Mouse (Mus musculus): ENCODE data around the gene Aurkb. TPM values are rescaled to one million over a fixed set of nuclear protein-coding genes. Genes with fewer than 3 reads are reported as not detected.
A peak's percentile ranks its signal among the peaks of the same experiment; 100 is the strongest.

Gene Aurkb
- polyA plus RNA-seq, 2 experiments, result 109 to 124 TPM

- TF ChIP-seq POLR2A (IDR thresholded peaks at IDR 0.05; ENCODE audit: borderline replicate concordance, extremely low read depth, insufficient read depth, insufficient read length), result no peak
- H3K27me3 ChIP-seq (ENCODE audit: control insufficient read depth, insufficient read depth, low read length), result no peaks in the 10 kb centered on the region
- H3K4me2 ChIP-seq (replicated peaks; ENCODE audit: low read depth, low read length, severe bottlenecking), result peak overlapping the region; percentile 86
- peak overlapping the region; percentile 63 for H3K4me3 ChIP-seq (replicated peaks; ENCODE audit: low read length)
- no peak for ATAC-seq (ENCODE audit: low FRiP score, low read depth)
- peak overlapping the region; percentile 94 for H3K27ac ChIP-seq (replicated peaks; ENCODE audit: low read depth, low read length)
- 1% methylated on average over 13 of the region's 13 CpGs for whole genome bisulfite sequencing
- peaks cover 27% of the 10 kb centered on the region for H3K4me1 ChIP-seq (ENCODE audit: control insufficient read depth, insufficient read depth, low read length)
- DNase-seq (ENCODE audit: low spot score), result no peak
- H3K9ac ChIP-seq (ENCODE audit: low read depth, low read length, severe bottlenecking), result peak overlapping the region; percentile 80
- no peaks in the 10 kb centered on the region for H3K9me3 ChIP-seq (ENCODE audit: control insufficient read depth, low read length)
- H3K36me3 ChIP-seq (ENCODE audit: control insufficient read depth, insufficient read depth, low read length), result no peaks in the 10 kb centered on the region
Measured at GRCm38 (mm10) chr11:69070093-69070492, 24.6 kb downstream of the Aurkb start.

- Histone ChIP-seq H3K27ac (replicated peaks; ENCODE audit: low read depth, low read length) (peak within 1 kb of the TSS; percentile 94), H3K4me1 (ENCODE audit: control insufficient read depth, insufficient read depth, low read length) (peaks cover 27% of the 10 kb centered on the region), H3K36me3 (ENCODE audit: control insufficient read depth, insufficient read depth, low read length) (no peaks in the 10 kb centered on the region), H3K9ac (ENCODE audit: low read depth, low read length, severe bottlenecking) (peak within 1 kb of the TSS; percentile 80), H3K4me2 (replicated peaks; ENCODE audit: low read depth, low read length, severe bottlenecking) (peak within 1 kb of the TSS; percentile 86), H3K27me3 (ENCODE audit: control insufficient read depth, insufficient read depth, low read length) (no peaks in the 10 kb centered on the region), H3K4me3 (replicated peaks; ENCODE audit: low read length) (peak within 1 kb of the TSS; percentile 63), H3K9me3 (ENCODE audit: control insufficient read depth, low read length) (no peaks in the 10 kb centered on the region)
- no peak; the same call in 1 of the 2 replicates for TF ChIP-seq POLR2A (IDR thresholded peaks at IDR 0.05; ENCODE audit: borderline replicate concordance, extremely low read depth, insufficient read depth, insufficient read length)
- WGBS, result under 1% methylated on average over 34 of the region's 47 CpGs
- peak; percentile 89 for ATAC-seq (ENCODE audit: low FRiP score, low read depth)
- peak; percentile 97 for DNase-seq (ENCODE audit: low spot score)
Measured at GRCm38 (mm10) chr11:69070590-69071222, 25.3 kb downstream of the Aurkb start, which contains the start of gene Tmem107. Tmem107 (plus strand) TSS chr11:69070806.

- WGBS, result 20% methylated on average over 9 of the region's 9 CpGs
Measured at GRCm38 (mm10) chr11:69071262-69071661, 25.8 kb downstream of the Aurkb start.

GRCm38 (mm10) chr11:69072234-69072633, 26.8 kb downstream of the Aurkb start:
- peak overlapping the region; percentile 22; the same call in 1 of the 2 replicates for H3K4me3 ChIP-seq (replicated peaks; ENCODE audit: low read length)
- ATAC-seq (ENCODE audit: low FRiP score, low read depth) (no peak), DNase-seq (ENCODE audit: low spot score) (no peak)
- WGBS, result 81% methylated on average over 11 of the region's 11 CpGs
- no peaks in the 10 kb centered on the region for H3K36me3 ChIP-seq (ENCODE audit: control insufficient read depth, insufficient read depth, low read length)
- peaks cover 22% of the 10 kb centered on the region for H3K4me1 ChIP-seq (ENCODE audit: control insufficient read depth, insufficient read depth, low read length)
- no peaks in the 10 kb centered on the region for H3K9me3 ChIP-seq (ENCODE audit: control insufficient read depth, low read length)
- peak overlapping the region; percentile 39 for H3K4me2 ChIP-seq (replicated peaks; ENCODE audit: low read depth, low read length, severe bottlenecking)
- no peak overlapping the region for H3K27ac ChIP-seq (replicated peaks; ENCODE audit: low read depth, low read length)
- no peaks in the 10 kb centered on the region for H3K27me3 ChIP-seq (ENCODE audit: control insufficient read depth, insufficient read depth, low read length)
- no peak overlapping the region for H3K9ac ChIP-seq (ENCODE audit: low read depth, low read length, severe bottlenecking)
- no peak for TF ChIP-seq POLR2A (IDR thresholded peaks at IDR 0.05; ENCODE audit: borderline replicate concordance, extremely low read depth, insufficient read depth, insufficient read length)

More at GRCm38 (mm10) chr11:69071262-69071661, 25.8 kb downstream of the Aurkb start:
- no peaks in the 10 kb centered on the region for H3K27me3 ChIP-seq (ENCODE audit: control insufficient read depth, insufficient read depth, low read length)
- peak overlapping the region; percentile 80 for H3K9ac ChIP-seq (ENCODE audit: low read depth, low read length, severe bottlenecking)
- peaks cover 27% of the 10 kb centered on the region for H3K4me1 ChIP-seq (ENCODE audit: control insufficient read depth, insufficient read depth, low read length)
- H3K9me3 ChIP-seq (ENCODE audit: control insufficient read depth, low read length), result no peaks in the 10 kb centered on the region
- H3K27ac ChIP-seq (replicated peaks; ENCODE audit: low read depth, low read length), result peak overlapping the region; percentile 94
- TF ChIP-seq POLR2A (IDR thresholded peaks at IDR 0.05; ENCODE audit: borderline replicate concordance, extremely low read depth, insufficient read depth, insufficient read length), result no peak
- ATAC-seq (ENCODE audit: low FRiP score, low read depth) (no peak), DNase-seq (ENCODE audit: low spot score) (no peak)
- H3K4me3 ChIP-seq (replicated peaks; ENCODE audit: low read length), result peak overlapping the region; percentile 63
- H3K36me3 ChIP-seq (ENCODE audit: control insufficient read depth, insufficient read depth, low read length), result no peaks in the 10 kb centered on the region
- H3K4me2 ChIP-seq (replicated peaks; ENCODE audit: low read depth, low read length, severe bottlenecking), result peak overlapping the region; percentile 86

GRCm38 (mm10) chr11:69072666-69073064, 27.2 kb downstream of the Aurkb start:
- no peak for TF ChIP-seq POLR2A (IDR thresholded peaks at IDR 0.05; ENCODE audit: borderline replicate concordance, extremely low read depth, insufficient read depth, insufficient read length)
- peak overlapping the region; percentile 22 for H3K4me3 ChIP-seq (replicated peaks; ENCODE audit: low read length)
- H3K9ac ChIP-seq (ENCODE audit: low read depth, low read length, severe bottlenecking), result no peak overlapping the region
- no peak for ATAC-seq (ENCODE audit: low FRiP score, low read depth)
- no peaks in the 10 kb centered on the region for H3K9me3 ChIP-seq (ENCODE audit: control insufficient read depth, low read length)
- no peak for DNase-seq (ENCODE audit: low spot score)
- H3K4me1 ChIP-seq (ENCODE audit: control insufficient read depth, insufficient read depth, low read length), result peaks cover 22% of the 10 kb centered on the region
- H3K27me3 ChIP-seq (ENCODE audit: control insufficient read depth, insufficient read depth, low read length), result no peaks in the 10 kb centered on the region
- no peaks in the 10 kb centered on the region for H3K36me3 ChIP-seq (ENCODE audit: control insufficient read depth, insufficient read depth, low read length)
- H3K4me2 ChIP-seq (replicated peaks; ENCODE audit: low read depth, low read length, severe bottlenecking), result peak overlapping the region; percentile 39
- H3K27ac ChIP-seq (replicated peaks; ENCODE audit: low read depth, low read length), result peak overlapping the region; percentile 90; the same call in 1 of the 2 replicates
- WGBS, result 14% methylated on average over 9 of the region's 9 CpGs
